Mouse (Mus musculus) testis, adult 2 months (tissue): ENCODE results near the gene Fads3. TPM values are rescaled to one million over a fixed set of nuclear protein-coding genes. Genes with fewer than 3 reads are reported as not detected.

Experiments
- H3K27ac ChIP-seq: fragments of 200-500 bp; 2 replicates; pipeline ENCODE4 v1.5.1; 2012; ENCODE audit warnings: low read depth, low read length; ENCODE audit not compliant: control insufficient read depth, insufficient read depth
- H3K27me3 ChIP-seq: fragments of 200-500 bp; 2 replicates; pipeline ENCODE4 v1.6.1; 2012; ENCODE audit warnings: mild to moderate bottlenecking, low read length, moderate library complexity; ENCODE audit not compliant: control insufficient read depth, insufficient read depth
- H3K36me3 ChIP-seq: fragments of 200-500 bp; 2 replicates; pipeline ENCODE4 v1.6.1; 2012; ENCODE audit warnings: mild to moderate bottlenecking, low read length; ENCODE audit not compliant: control insufficient read depth, insufficient read depth
- H3K4me1 ChIP-seq: fragments of 200-500 bp; 2 replicates; pipeline ENCODE4 v1.6.1; 2012; ENCODE audit warnings: low read length; ENCODE audit not compliant: control insufficient read depth, insufficient read depth
- H3K4me3 ChIP-seq: fragments of 200-500 bp; 2 replicates; pipeline ENCODE4 v1.5.1; 2012; ENCODE audit warnings: low read depth, mild to moderate bottlenecking, low read length, moderate library complexity, mixed read lengths; ENCODE audit not compliant: control insufficient read depth
- CTCF ChIP-seq: fragments of 200-500 bp; IDR thresholded peaks from 2 replicates; pipeline ENCODE4 v1.5.1; 2012; ENCODE audit warnings: low read depth, mild to moderate bottlenecking, inconsistent platforms, low read length, moderate library complexity; ENCODE audit not compliant: control insufficient read depth, insufficient read depth, insufficient replicate concordance
- POLR2A ChIP-seq: fragments of 200-500 bp; IDR thresholded peaks from 2 replicates; pipeline ENCODE4 v1.6.1; 2012; ENCODE audit warnings: low read depth, mild to moderate bottlenecking, inconsistent platforms, low read length, moderate library complexity; ENCODE audit not compliant: control insufficient read depth
- polyA plus RNA-seq: library from polyadenylated mRNA; depleted of rRNA; stranded (reverse); fragments of >200 nt; gene quantifications from 2 replicates; pipeline ENCODE4 v1.2.3, GENCODE M21; 2012

Gene Fads3
- polyA plus RNA-seq, 1 experiment, result 7.6 TPM

DNA sequence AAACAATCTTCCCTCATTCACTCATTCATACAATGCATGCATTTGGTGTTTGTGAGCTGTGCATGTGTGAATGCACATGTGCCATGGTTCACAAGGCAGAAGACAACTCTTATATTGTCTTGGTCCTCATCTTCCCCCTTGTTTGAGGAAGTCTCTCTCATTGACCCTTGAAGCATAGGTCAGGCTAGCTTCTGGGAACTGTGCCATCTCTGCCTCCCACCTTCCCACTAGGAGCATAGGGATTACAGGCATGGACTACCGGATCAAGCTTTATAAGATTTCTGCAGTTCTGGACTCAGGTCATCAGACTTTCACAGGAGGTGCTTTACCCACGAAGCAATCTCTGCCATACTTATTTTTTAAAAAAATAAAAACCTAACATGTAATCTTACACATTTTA lies 3.8 kb upstream of the Fads3 start:
- H3K27ac ChIP-seq, result no peak overlapping the region
- peaks cover 6% of the 10 kb centered on the region for H3K4me1 ChIP-seq
- TF ChIP-seq CTCF, result no peak
- no peak for TF ChIP-seq POLR2A
- no peaks in the 10 kb centered on the region for H3K27me3 ChIP-seq
- no peak overlapping the region for H3K4me3 ChIP-seq
- no peaks in the 10 kb centered on the region for H3K36me3 ChIP-seq

DNA sequence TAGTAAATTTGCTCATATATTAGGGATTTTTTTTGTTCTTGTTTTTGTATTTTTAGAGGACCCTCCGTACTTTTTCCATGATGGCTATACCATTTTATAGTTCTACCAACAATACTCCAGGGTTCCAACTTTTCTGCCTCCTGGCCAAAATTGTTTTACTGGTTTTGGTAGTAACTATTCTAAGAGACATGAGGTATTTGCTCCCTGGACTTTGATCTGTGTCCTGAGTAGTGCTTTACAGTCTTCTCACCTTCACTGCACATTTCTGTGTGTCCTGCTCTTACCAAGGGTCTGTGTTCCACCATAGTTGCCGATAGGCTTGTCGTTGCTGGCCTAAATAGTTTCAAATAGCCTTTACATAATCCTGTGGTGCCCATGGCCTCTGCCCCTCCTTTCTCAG lies 3.0 kb upstream of the Fads3 start:
- Histone ChIP-seq H3K4me1 (peaks cover 6% of the 10 kb centered on the region), H3K27ac (no peak overlapping the region), H3K36me3 (no peaks in the 10 kb centered on the region), H3K27me3 (no peaks in the 10 kb centered on the region), H3K4me3 (no peak overlapping the region)
- no peak for TF ChIP-seq CTCF
- TF ChIP-seq POLR2A, result no peak

DNA sequence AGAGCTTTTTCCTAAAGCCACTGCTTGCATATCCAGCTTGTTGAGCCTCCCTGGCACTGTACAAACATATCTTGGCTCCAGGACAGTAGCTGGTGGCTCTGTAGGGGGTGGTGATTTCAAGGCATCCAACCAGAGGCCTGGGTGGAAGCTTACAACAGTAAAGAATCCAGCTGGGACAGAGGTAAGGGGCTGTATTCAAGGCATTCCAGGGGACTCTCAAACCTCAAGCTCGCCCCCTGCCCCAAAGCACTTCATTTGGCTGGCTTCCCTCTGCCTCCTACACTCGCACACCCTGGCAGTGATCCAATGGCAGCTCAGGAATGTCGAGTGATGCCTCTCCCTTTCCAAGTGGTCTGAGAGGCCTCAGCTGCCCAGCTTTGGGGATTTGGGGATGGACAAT lies 2.5 kb upstream of the Fads3 start:
- Histone ChIP-seq H3K27me3 (no peaks in the 10 kb centered on the region), H3K27ac (no peak overlapping the region), H3K36me3 (no peaks in the 10 kb centered on the region), H3K4me1 (peaks cover 6% of the 10 kb centered on the region), H3K4me3 (no peak overlapping the region)
- no peak for TF ChIP-seq POLR2A
- no peak for TF ChIP-seq CTCF

DNA sequence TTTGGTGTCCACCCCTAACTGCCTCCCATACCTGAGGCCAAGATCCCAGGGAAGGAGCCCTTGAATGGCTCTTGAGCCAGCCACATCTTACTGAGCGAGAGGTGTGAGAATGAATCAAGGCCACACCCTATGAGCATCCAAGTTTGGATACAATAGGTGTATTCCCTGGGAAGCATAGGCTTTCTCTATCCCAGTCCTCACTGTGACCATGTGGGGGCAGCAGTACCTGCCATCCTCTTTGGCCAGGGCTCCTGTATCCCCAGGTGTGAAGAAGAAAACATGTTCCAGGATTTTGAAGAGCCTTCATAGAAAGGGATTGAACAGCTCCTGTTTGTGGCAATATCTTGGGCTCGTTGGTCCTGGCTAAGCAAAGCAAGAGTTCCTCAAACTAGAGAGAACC lies 1.8 kb upstream of the Fads3 start:
- Histone ChIP-seq H3K4me1 (peaks cover 6% of the 10 kb centered on the region), H3K4me3 (no peak overlapping the region), H3K27ac (no peak overlapping the region), H3K36me3 (no peaks in the 10 kb centered on the region), H3K27me3 (no peaks in the 10 kb centered on the region)
- no peak for TF ChIP-seq POLR2A
- TF ChIP-seq CTCF, result no peak

DNA sequence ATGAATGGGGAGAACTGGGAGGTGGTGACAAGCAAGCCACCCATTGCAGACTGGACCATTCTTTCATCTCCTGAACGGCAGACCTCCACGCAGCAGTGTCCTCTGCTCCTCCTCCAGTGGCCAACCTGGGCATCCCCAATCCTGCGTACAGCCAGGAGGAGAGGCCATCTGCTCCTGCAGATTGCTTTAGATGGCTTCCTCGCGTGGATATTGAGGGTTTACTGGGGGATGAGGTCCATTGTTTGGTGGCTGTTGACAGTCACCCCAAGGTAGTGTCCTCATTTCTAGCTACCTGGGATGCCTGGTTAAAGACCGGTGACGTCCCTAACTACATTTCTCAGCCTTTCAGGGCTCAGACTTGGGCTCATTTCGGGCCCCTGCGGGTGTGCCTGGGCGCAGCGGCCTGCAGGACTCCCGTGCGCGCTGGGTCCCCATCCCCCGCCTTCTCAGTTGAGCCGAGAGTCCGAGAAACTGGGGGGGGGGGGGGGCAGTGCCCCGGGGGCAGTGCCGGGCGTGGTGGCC lies 442 bp upstream of the Fads3 start:
- peak overlapping the region; percentile 81; the same call in 1 of the 2 replicates for H3K4me3 ChIP-seq
- H3K27ac ChIP-seq, result no peak overlapping the region
- no peak for TF ChIP-seq CTCF
- no peak for TF ChIP-seq POLR2A
- H3K27me3 ChIP-seq, result no peaks in the 10 kb centered on the region
- peaks cover 6% of the 10 kb centered on the region for H3K4me1 ChIP-seq
- H3K36me3 ChIP-seq, result no peaks in the 10 kb centered on the region

DNA sequence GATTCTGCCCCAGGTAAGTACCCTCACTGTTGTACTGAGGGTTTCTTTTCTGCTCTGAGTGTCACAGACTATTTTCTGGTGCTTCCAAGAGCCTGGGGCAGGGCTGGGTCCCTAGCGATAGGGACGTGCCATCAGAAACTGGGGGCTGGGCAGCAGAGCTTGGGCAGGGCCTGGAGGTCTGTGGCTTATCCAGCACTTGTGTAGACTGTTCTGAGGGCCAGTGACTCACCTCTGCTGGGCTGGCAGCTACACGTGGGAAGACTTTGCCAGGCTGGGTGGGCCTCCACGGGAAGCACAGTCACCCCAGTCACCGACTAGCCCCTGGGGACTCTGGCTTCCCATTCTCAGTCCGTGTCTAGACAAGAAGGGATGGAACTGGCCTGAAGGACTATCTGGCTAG lies 863 bp downstream of the Fads3 start:
- Histone ChIP-seq H3K36me3 (no peaks in the 10 kb centered on the region), H3K4me1 (peaks cover 6% of the 10 kb centered on the region), H3K27me3 (no peaks in the 10 kb centered on the region), H3K4me3 (peak overlapping the region; percentile 0; the same call in 1 of the 2 replicates), H3K27ac (no peak overlapping the region)
- TF ChIP-seq POLR2A (no peak), CTCF (no peak)

DNA sequence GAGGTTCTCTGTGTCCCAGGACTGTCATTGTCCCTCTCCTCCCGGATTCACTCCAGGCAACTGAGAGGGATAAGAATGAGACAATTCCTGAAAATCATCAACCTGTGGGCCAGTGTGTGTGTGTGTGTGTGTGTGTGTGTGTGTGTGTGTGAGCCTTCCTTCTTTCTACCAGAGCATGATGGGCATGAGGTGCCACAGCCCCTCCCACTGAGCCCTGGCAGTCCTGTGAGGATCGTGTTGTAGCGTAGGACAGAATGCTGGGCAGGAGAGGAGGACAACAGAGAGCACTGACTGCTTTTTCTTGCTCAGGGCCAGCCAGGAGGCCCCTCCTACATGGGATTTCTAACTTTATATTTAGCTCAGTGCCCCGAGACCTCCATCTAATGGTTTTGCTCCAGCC lies 1.4 kb downstream of the Fads3 start:
- H3K27ac ChIP-seq, result no peak overlapping the region
- H3K27me3 ChIP-seq, result no peaks in the 10 kb centered on the region
- H3K4me3 ChIP-seq, result no peak overlapping the region
- no peak for TF ChIP-seq POLR2A
- TF ChIP-seq CTCF, result no peak
- H3K36me3 ChIP-seq, result no peaks in the 10 kb centered on the region
- peaks cover 6% of the 10 kb centered on the region for H3K4me1 ChIP-seq

DNA sequence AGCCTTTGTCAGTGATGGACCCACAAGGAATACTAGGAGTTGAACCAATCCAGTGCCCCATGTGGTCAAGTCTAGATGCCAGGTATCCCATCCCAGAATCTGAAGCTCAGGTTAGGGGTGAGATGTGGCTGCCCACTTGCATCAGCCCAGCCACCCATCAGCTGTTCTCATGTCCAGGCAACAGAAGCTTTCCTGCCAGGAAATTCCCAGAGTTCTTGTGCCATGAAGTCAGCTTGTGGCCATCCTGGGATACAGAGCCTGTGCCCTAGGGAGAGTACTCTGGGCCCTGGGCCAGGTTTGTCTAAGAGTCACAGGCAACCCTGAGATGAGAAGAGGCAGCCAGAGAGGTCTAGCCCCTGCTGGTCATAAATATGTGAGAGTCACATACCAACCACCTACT lies 2.3 kb downstream of the Fads3 start:
- no peak for TF ChIP-seq POLR2A
- TF ChIP-seq CTCF, result no peak
- H3K27me3 ChIP-seq, result no peaks in the 10 kb centered on the region
- peaks cover 6% of the 10 kb centered on the region for H3K4me1 ChIP-seq
- no peak overlapping the region for H3K4me3 ChIP-seq
- no peak overlapping the region for H3K27ac ChIP-seq
- H3K36me3 ChIP-seq, result no peaks in the 10 kb centered on the region
